Mouse (Mus musculus) lung, embryonic 15.5 days (tissue): Measurements from ENCODE around the gene Gm11009. TPM values are rescaled to one million over a fixed set of nuclear protein-coding genes. Genes with fewer than 3 reads are reported as not detected.
"Not testable (repeated sequence)": the region's sequence is repeated elsewhere in the genome, so short reads cannot be mapped to it uniquely, and the experiment has no call there.

Source experiments
- ATAC-seq: fragments of 200-750 bp; cut with Nextera tagmentation; 2 replicates; pipeline ENCODE4 v1.8.0; 2017; ENCODE audit warnings: moderate number of reproducible peaks, borderline replicate concordance; ENCODE audit not compliant: low FRiP score, low TSS enrichment; ENCODE audit errors: extremely low read depth
- H3K27ac ChIP-seq: fragments of 300-500 bp; sonication (generic); 2 replicates; pipeline ENCODE4 v1.5.1; 2015; ENCODE audit warnings: moderate library complexity, mild to moderate bottlenecking, inconsistent platforms
- H3K27me3 ChIP-seq: fragments of 300-500 bp; sonication (generic); 2 replicates; pipeline ENCODE4 v1.6.1; 2015; ENCODE audit warnings: inconsistent platforms
- H3K36me3 ChIP-seq: fragments of 300-500 bp; sonication (generic); 2 replicates; pipeline ENCODE4 v1.6.1; 2015; ENCODE audit warnings: inconsistent platforms
- H3K4me1 ChIP-seq: fragments of 300-500 bp; sonication (generic); 2 replicates; pipeline ENCODE4 v1.6.1; 2015; ENCODE audit warnings: inconsistent platforms
- H3K4me2 ChIP-seq: fragments of 300-500 bp; sonication (generic); 2 replicates; pipeline ENCODE4 v1.6.1; 2015; ENCODE audit warnings: inconsistent platforms, mild to moderate bottlenecking, moderate library complexity
- H3K4me3 ChIP-seq: fragments of 300-500 bp; sonication (generic); 2 replicates; pipeline ENCODE4 v1.5.1; 2015; ENCODE audit warnings: mild to moderate bottlenecking, inconsistent platforms
- H3K9ac ChIP-seq: fragments of 300-500 bp; sonication (generic); 2 replicates; pipeline ENCODE4 v1.6.1; 2015; ENCODE audit warnings: inconsistent platforms
- H3K9me3 ChIP-seq: fragments of 300-500 bp; sonication (generic); 2 replicates; pipeline ENCODE4 v1.6.1; 2016; ENCODE audit warnings: inconsistent platforms
- WGBS: fragments of 180-500 bp; shearing (Covaris S2); methylation state at CpG from one replicate; pipeline ENCODE4 v1.1.7; 2015; 5-methylcytosine and 5-hydroxymethylcytosine counted together
- polyA plus RNA-seq: library from polyadenylated mRNA; unstranded; fragments of >200 nt; fragmentation: Nextera tagmentation; extraction: Ambion mirVana; gene quantifications from 2 replicates; pipeline ENCODE4 v1.2.1, GENCODE M21; 2015

The Gm11009 gene
- not detected in 2 replicates for polyA plus RNA-seq

- not testable (repeated sequence) for H3K36me3 ChIP-seq, H3K9ac ChIP-seq, H3K4me1 ChIP-seq, H3K4me3 ChIP-seq, ATAC-seq, H3K9me3 ChIP-seq, H3K27me3 ChIP-seq, H3K27ac ChIP-seq, H3K4me2 ChIP-seq
- WGBS = no CpG with 5 or more reads among the region's 2 CpGs
These were observed at the start of gene Gm11009 for GRCm38 (mm10) chr2:176319394-176319793. Gm11009 (minus strand) TSS chr2:176319494.

Other genes with a start within 250 kb of the Gm11009 start
- 1.8 and 4.6 TPM in 2 replicates for gene Gm2004, start 169.7 kb downstream of the Gm11009 start, polyA plus RNA-seq
- gene 2210418O10Rik, start 92.9 kb downstream of the Gm11009 start, polyA plus RNA-seq = 10.9 and 17.0 TPM in 2 replicates
- gene Gm14435, start 104.1 kb upstream of the Gm11009 start, polyA plus RNA-seq = 13.6 and 15.1 TPM in 2 replicates
- 9.1 TPM in 1 of 2 replicates, not detected in the other for gene Gm14434, start 167.3 kb upstream of the Gm11009 start, polyA plus RNA-seq
- not detected in 2 replicates for gene Zfp967, start 201.6 kb upstream of the Gm11009 start, polyA plus RNA-seq